Mouse (Mus musculus) midbrain, embryonic 15.5 days (tissue): ENCODE measurements around the gene Il17rb. TPM values are rescaled to one million over a fixed set of nuclear protein-coding genes. Genes with fewer than 3 reads are reported as not detected.

Source experiments
- ATAC-seq: fragments of 200-750 bp; cut with Nextera tagmentation; replicated peaks from 2 replicates; pipeline ENCODE4 v1.8.0; 2017; ENCODE audit warnings: moderate TSS enrichment
- H3K27ac ChIP-seq: fragments of 300-500 bp; sonication (generic); 2 replicates; pipeline ENCODE4 v1.5.1; 2015; ENCODE audit warnings: mild to moderate bottlenecking, inconsistent platforms
- H3K27me3 ChIP-seq: fragments of 300-500 bp; sonication (generic); replicated peaks from 2 replicates; pipeline ENCODE4 v1.6.1; 2015; ENCODE audit warnings: inconsistent platforms
- H3K36me3 ChIP-seq: fragments of 300-500 bp; sonication (generic); replicated peaks from 2 replicates; pipeline ENCODE4 v1.6.1; 2015; ENCODE audit warnings: inconsistent platforms
- H3K4me1 ChIP-seq: fragments of 300-500 bp; sonication (generic); 2 replicates; pipeline ENCODE4 v1.6.1; 2015; ENCODE audit warnings: inconsistent platforms
- H3K4me2 ChIP-seq: fragments of 300-500 bp; sonication (generic); 2 replicates; pipeline ENCODE4 v1.6.1; 2015; ENCODE audit warnings: inconsistent platforms, mild to moderate bottlenecking, moderate library complexity
- H3K4me3 ChIP-seq: fragments of 300-500 bp; sonication (generic); 2 replicates; pipeline ENCODE4 v1.5.1; 2015; ENCODE audit warnings: mild to moderate bottlenecking, inconsistent platforms
- H3K9ac ChIP-seq: fragments of 300-500 bp; sonication (generic); 2 replicates; pipeline ENCODE4 v1.6.1; 2015; ENCODE audit warnings: mild to moderate bottlenecking, inconsistent platforms
- H3K9me3 ChIP-seq: fragments of 300-500 bp; sonication (generic); 2 replicates; pipeline ENCODE4 v1.6.1; 2016; ENCODE audit warnings: inconsistent platforms
- WGBS: fragments of 180-500 bp; shearing (Covaris S2); methylation state at CpG from one replicate; pipeline ENCODE4 v1.1.7; 2015; ENCODE audit warnings: mixed read lengths; 5-methylcytosine and 5-hydroxymethylcytosine counted together
- polyA plus RNA-seq: library from polyadenylated mRNA; unstranded; fragments of >200 nt; fragmentation: Nextera tagmentation; extraction: Ambion mirVana; gene quantifications from 2 replicates; pipeline ENCODE4 v1.2.1, GENCODE M21; 2015

Gene Il17rb
- polyA plus RNA-seq, 1 experiment from 2014 or later = 2.1 TPM

GRCm38 (mm10) chr14:30033405-30033804 lies 24.7 kb upstream of the Il17rb start:
- Histone ChIP-seq H3K36me3 (no peaks in the 10 kb centered on the region), H3K27me3 (no peaks in the 10 kb centered on the region), H3K4me3 (no peak overlapping the region), H3K9ac (no peak overlapping the region), H3K4me2 (no peak overlapping the region), H3K9me3 (no peaks in the 10 kb centered on the region), H3K27ac (no peak overlapping the region), H3K4me1 (no peaks in the 10 kb centered on the region)
- ATAC-seq = no peak
- WGBS = 62% methylated on average over 8 of the region's 8 CpGs

- no peaks in the 10 kb centered on the region for H3K4me1 ChIP-seq
- no peaks in the 10 kb centered on the region for H3K27me3 ChIP-seq
- no peak overlapping the region for H3K9ac ChIP-seq
- H3K4me2 ChIP-seq = no peak overlapping the region
- no peak for ATAC-seq
- no peaks in the 10 kb centered on the region for H3K9me3 ChIP-seq
- no peaks in the 10 kb centered on the region for H3K36me3 ChIP-seq
- H3K4me3 ChIP-seq = no peak overlapping the region
- WGBS = 48% methylated on average over 2 of the region's 2 CpGs
- H3K27ac ChIP-seq = no peak overlapping the region
Measured at GRCm38 (mm10) chr14:30027378-30027777, 18.7 kb upstream of the Il17rb start.

GRCm38 (mm10) chr14:30024387-30024786 lies 15.7 kb upstream of the Il17rb start:
- H3K27ac ChIP-seq = no peak overlapping the region

GRCm38 (mm10) chr14:30022471-30022870 lies 13.8 kb upstream of the Il17rb start:
- WGBS = 89% methylated on average over 6 of the region's 6 CpGs
- ATAC-seq = no peak

More at GRCm38 (mm10) chr14:30024387-30024786, 15.7 kb upstream of the Il17rb start:
- H3K27me3 ChIP-seq = no peaks in the 10 kb centered on the region
- no peaks in the 10 kb centered on the region for H3K9me3 ChIP-seq
- H3K36me3 ChIP-seq = no peaks in the 10 kb centered on the region
- WGBS = 67% methylated on average over 7 of the region's 7 CpGs
- no peaks in the 10 kb centered on the region for H3K4me1 ChIP-seq
- no peak overlapping the region for H3K4me3 ChIP-seq
- ATAC-seq = no peak
- no peak overlapping the region for H3K9ac ChIP-seq
- no peak overlapping the region for H3K4me2 ChIP-seq

GRCm38 (mm10) chr14:30019792-30020575 lies 11.3 kb upstream of the Il17rb start:
- WGBS = 42% methylated on average over 9 of the region's 9 CpGs

More at GRCm38 (mm10) chr14:30022471-30022870, 13.8 kb upstream of the Il17rb start:
- no peaks in the 10 kb centered on the region for H3K36me3 ChIP-seq
- H3K9me3 ChIP-seq = no peaks in the 10 kb centered on the region
- H3K27ac ChIP-seq = no peak overlapping the region
- H3K4me1 ChIP-seq = no peaks in the 10 kb centered on the region
- H3K9ac ChIP-seq = no peak overlapping the region
- no peak overlapping the region for H3K4me2 ChIP-seq
- no peaks in the 10 kb centered on the region for H3K27me3 ChIP-seq
- H3K4me3 ChIP-seq = no peak overlapping the region

DNA sequence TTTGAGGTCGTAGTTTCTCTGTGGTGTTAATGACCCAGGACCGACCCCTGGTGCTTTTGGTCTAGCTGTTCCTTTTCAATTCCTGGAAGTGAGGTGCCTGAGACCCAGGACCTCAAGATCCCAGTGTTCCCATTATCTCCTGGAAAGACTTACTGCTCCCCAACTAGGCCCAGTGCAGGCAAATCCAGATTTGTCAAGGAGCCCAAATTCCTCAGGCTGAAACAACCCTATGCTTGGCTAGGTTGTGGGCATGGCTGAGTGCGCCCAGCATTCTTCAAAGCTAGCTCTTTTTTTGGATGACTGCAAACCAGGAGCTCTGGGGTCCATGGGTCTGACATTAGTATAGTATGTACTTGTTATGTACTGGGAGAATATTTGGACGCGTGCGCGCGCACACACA lies 10.7 kb upstream of the Il17rb start:
- Histone ChIP-seq H3K27ac (no peak overlapping the region), H3K4me3 (no peak overlapping the region), H3K9me3 (no peaks in the 10 kb centered on the region), H3K27me3 (no peaks in the 10 kb centered on the region), H3K4me2 (no peak overlapping the region), H3K4me1 (no peaks in the 10 kb centered on the region), H3K36me3 (no peaks in the 10 kb centered on the region), H3K9ac (no peak overlapping the region)
- ATAC-seq = no peak
- WGBS = 91% methylated on average over 8 of the region's 8 CpGs

More at GRCm38 (mm10) chr14:30019792-30020575, 11.3 kb upstream of the Il17rb start:
- H3K27me3 ChIP-seq = no peaks in the 10 kb centered on the region
- no peak overlapping the region for H3K27ac ChIP-seq
- H3K9ac ChIP-seq = no peak overlapping the region
- H3K4me1 ChIP-seq = no peaks in the 10 kb centered on the region
- H3K4me3 ChIP-seq = no peak overlapping the region
- no peak for ATAC-seq
- H3K4me2 ChIP-seq = no peak overlapping the region
- H3K36me3 ChIP-seq = no peaks in the 10 kb centered on the region
- H3K9me3 ChIP-seq = no peaks in the 10 kb centered on the region

DNA sequence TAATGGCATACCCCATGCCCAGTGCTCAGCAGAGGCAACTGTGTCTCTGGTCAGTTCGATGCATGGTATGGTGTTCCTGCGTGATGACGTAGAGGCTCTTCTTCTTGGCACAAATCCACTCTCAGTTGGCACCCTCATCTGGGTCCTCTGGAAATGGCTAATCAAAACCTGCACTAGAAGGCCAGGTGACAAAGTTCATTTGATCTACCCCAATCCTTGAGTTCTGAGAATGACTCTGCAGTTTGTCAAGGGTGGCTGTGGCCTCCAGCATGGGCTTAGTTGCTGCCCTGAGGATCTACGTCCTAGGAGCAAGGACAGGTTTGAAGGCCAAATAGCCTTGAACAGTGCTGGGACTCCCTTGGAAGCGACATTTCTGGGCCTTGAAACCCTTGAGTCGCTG lies 10.2 kb upstream of the Il17rb start:
- Histone ChIP-seq H3K36me3 (no peaks in the 10 kb centered on the region), H3K27ac (no peak overlapping the region), H3K4me3 (no peak overlapping the region), H3K4me1 (no peaks in the 10 kb centered on the region), H3K27me3 (no peaks in the 10 kb centered on the region), H3K9ac (no peak overlapping the region), H3K4me2 (no peak overlapping the region), H3K9me3 (no peaks in the 10 kb centered on the region)
- no peak for ATAC-seq
- 93% methylated on average over 6 of the region's 6 CpGs for WGBS

GRCm38 (mm10) chr14:30018463-30018801 lies 9.7 kb upstream of the Il17rb start:
- no peak for ATAC-seq
- Histone ChIP-seq H3K36me3 (no peaks in the 10 kb centered on the region), H3K27me3 (no peaks in the 10 kb centered on the region), H3K27ac (no peak overlapping the region), H3K4me3 (no peak overlapping the region), H3K9ac (no peak overlapping the region), H3K4me2 (no peak overlapping the region), H3K9me3 (no peaks in the 10 kb centered on the region), H3K4me1 (no peaks in the 10 kb centered on the region)
- WGBS = 95% methylated on average over 4 of the region's 4 CpGs

- Histone ChIP-seq H3K4me1 (no peaks in the 10 kb centered on the region), H3K9ac (no peak overlapping the region), H3K4me2 (no peak overlapping the region), H3K27ac (no peak overlapping the region), H3K36me3 (no peaks in the 10 kb centered on the region), H3K27me3 (no peaks in the 10 kb centered on the region), H3K4me3 (no peak overlapping the region), H3K9me3 (no peaks in the 10 kb centered on the region)
- ATAC-seq = no peak
- 91% methylated on average over 8 of the region's 8 CpGs for WGBS
Measured at GRCm38 (mm10) chr14:30017794-30018462, 9.2 kb upstream of the Il17rb start.

GRCm38 (mm10) chr14:30016666-30017065 lies 8.0 kb upstream of the Il17rb start:
- Histone ChIP-seq H3K27me3 (no peaks in the 10 kb centered on the region), H3K4me3 (no peak overlapping the region), H3K4me2 (no peak overlapping the region), H3K9ac (no peak overlapping the region), H3K27ac (no peak overlapping the region), H3K9me3 (no peaks in the 10 kb centered on the region), H3K36me3 (no peaks in the 10 kb centered on the region), H3K4me1 (no peaks in the 10 kb centered on the region)
- ATAC-seq = no peak
- 93% methylated on average over 5 of the region's 5 CpGs for WGBS

- Histone ChIP-seq H3K9me3 (no peaks in the 10 kb centered on the region), H3K9ac (no peak overlapping the region), H3K27ac (no peak overlapping the region), H3K36me3 (no peaks in the 10 kb centered on the region), H3K27me3 (peaks cover 4% of the 10 kb centered on the region; the same call in 1 of the 2 replicates), H3K4me1 (no peaks in the 10 kb centered on the region), H3K4me3 (no peak overlapping the region), H3K4me2 (no peak overlapping the region)
- 57% methylated on average over 1 of the region's 1 CpGs for WGBS
- ATAC-seq = no peak
Measured at GRCm38 (mm10) chr14:30015008-30015407, 6.3 kb upstream of the Il17rb start.

DNA sequence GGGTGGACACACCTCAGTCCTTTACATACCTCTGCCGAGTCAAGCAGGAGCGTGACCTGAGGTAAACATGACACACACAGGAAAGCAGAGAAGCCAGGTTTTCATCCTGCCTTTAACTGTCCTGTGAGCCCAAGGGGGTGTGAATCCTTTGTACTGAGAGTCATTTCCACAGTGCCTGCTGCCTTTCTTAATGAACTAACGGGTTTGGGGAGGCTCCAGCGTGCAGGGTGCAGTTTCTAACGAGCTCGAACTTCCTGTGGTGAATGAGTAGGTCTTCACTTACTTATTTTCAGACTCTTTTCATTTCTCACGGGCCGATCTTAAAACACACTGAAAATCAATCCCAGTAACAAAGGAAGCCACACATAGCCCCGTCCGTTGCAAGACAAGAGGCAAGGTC lies 5.8 kb upstream of the Il17rb start:
- WGBS = 68% methylated on average over 10 of the region's 10 CpGs
- Histone ChIP-seq H3K4me2 (no peak overlapping the region), H3K27ac (no peak overlapping the region), H3K9me3 (no peaks in the 10 kb centered on the region), H3K27me3 (peaks cover 9% of the 10 kb centered on the region), H3K4me1 (no peaks in the 10 kb centered on the region), H3K9ac (no peak overlapping the region), H3K36me3 (no peaks in the 10 kb centered on the region), H3K4me3 (no peak overlapping the region)
- ATAC-seq = no peak
